Comparison of ENCODE assay signal across 30 mouse cellular contexts in genomic region chr9:52361599-52361998, GRCm38 (mm10).
DNase-seq lines count a peak whose midpoint lies in the region; ATAC-seq and TF ChIP-seq lines count a peak whose summit lies in the region.
"Had no signal": no experiment of that assay in that cellular context is flagged by ENCODE, and none has a peak within 500 bp of the region (broad histone marks: within the 10 kb centered on the region; RNA-seq: fewer than 3 reads in every experiment).

No protein-coding gene starts in this region.

- DNase-seq in CD4-positive, CD25-positive, alpha-beta regulatory T cell, adult 2 months (ENCODE audit: low read depth, low spot score): peak; percentile 18
- DNase-seq in lung, embryonic 14.5 days: no peak
- DNase-seq in lung, postnatal 25 days (ENCODE audit: low spot score): no peak
- DNase-seq in midbrain, embryonic 11.5 days (ENCODE audit: low spot score, missing footprints): no peak
- no peak for DNase-seq in left cerebral cortex, postnatal 25 days (ENCODE audit: low spot score in 2 of 2)
- DNase-seq: adrenal gland, adult 8-10 months; cerebellum, adult 2 months; cerebellum, postnatal 25 days; embryo, embryonic 11 days; gastrocnemius, postnatal 25 days; heart, adult 2 months; heart, postnatal 14 days; kidney, postnatal 4 days; left cerebral cortex, postnatal 4 days; lung, postnatal 10 days; thymus, adult 2 months had no signal

- H3K9me3 ChIP-seq in lung, embryonic 14.5 days (ENCODE audit: low read depth, low read length): no peaks in the 10 kb centered on the region
- no peaks in the 10 kb centered on the region for H3K9me3 ChIP-seq in midbrain, embryonic 11.5 days (ENCODE audit: control insufficient read depth, low read length)
- H3K9me3 ChIP-seq: embryonic facial prominence, embryonic 13.5 days; forebrain, embryonic 12.5 days; heart, embryonic 13.5 days; hindbrain, embryonic 12.5 days; limb, embryonic 15.5 days; liver, embryonic 15.5 days; megakaryocyte, embryonic 14.5 days; neural tube, embryonic 15.5 days had no signal

- H3K36me3 ChIP-seq in lung, embryonic 14.5 days (ENCODE audit: insufficient read depth): no peaks in the 10 kb centered on the region
- no peaks in the 10 kb centered on the region for H3K36me3 ChIP-seq in midbrain, embryonic 11.5 days (ENCODE audit: control insufficient read depth, insufficient read depth, low read length)
- H3K36me3 ChIP-seq: embryonic facial prominence, embryonic 13.5 days; forebrain, embryonic 12.5 days; heart, embryonic 13.5 days; hindbrain, embryonic 12.5 days; limb, embryonic 15.5 days; liver, embryonic 15.5 days; neural tube, embryonic 15.5 days had no signal

- H3K4me1 ChIP-seq in lung, embryonic 14.5 days (ENCODE audit: insufficient read depth): no peaks in the 10 kb centered on the region
- no peaks in the 10 kb centered on the region for H3K4me1 ChIP-seq in midbrain, embryonic 11.5 days (ENCODE audit: control insufficient read depth, insufficient read depth, low read length)
- H3K4me1 ChIP-seq: embryonic facial prominence, embryonic 13.5 days; heart, embryonic 13.5 days; hindbrain, embryonic 12.5 days; limb, embryonic 15.5 days; liver, embryonic 15.5 days had no signal

- no peak overlapping the region for H3K4me3 ChIP-seq in lung, embryonic 14.5 days (ENCODE audit: low read depth, low read length)
- no peak overlapping the region for H3K4me3 ChIP-seq in midbrain, embryonic 11.5 days (ENCODE audit: low read depth, low read length)
- H3K4me3 ChIP-seq: embryonic facial prominence, embryonic 13.5 days; erythroblast, embryonic 14.5 days; forebrain, embryonic 12.5 days; heart, adult 2 months; heart, embryonic 13.5 days; hindbrain, embryonic 12.5 days; left cerebral cortex, adult 2 months; limb, embryonic 15.5 days; liver, embryonic 15.5 days; megakaryocyte, embryonic 14.5 days; neural tube, embryonic 15.5 days had no signal

- WGBS in lung, embryonic 14.5 days: 81% methylated on average over 2 of the region's 2 CpGs
- WGBS in midbrain, embryonic 11.5 days: 85% methylated on average over 2 of the region's 2 CpGs

- peak; percentile 15; the same call in 1 of the 2 replicates for TF ChIP-seq CTCF in lung, embryonic 14.5 days (IDR thresholded peaks at IDR 0.05; ENCODE audit: low read depth)

- no peak for ATAC-seq in CD4-positive, CD25-positive, alpha-beta regulatory T cell, adult 4 months
- ATAC-seq in lung, embryonic 14.5 days (ENCODE audit: insufficient read depth): no peak
- ATAC-seq in granulocyte monocyte progenitor cell, adult 5-6 weeks (replicated peaks; ENCODE audit: poor library complexity, severe bottlenecking): peak; percentile 42; the same call in 1 of the 2 replicates
- ATAC-seq in activated CD4-positive, CD25-positive, alpha-beta regulatory T cell, adult 4 months: no peak
- no peak for ATAC-seq in midbrain, embryonic 11.5 days (ENCODE audit: low FRiP score)
- ATAC-seq: midbrain, embryonic 16.5 days had no signal

- H3K27me3 ChIP-seq in lung, embryonic 14.5 days (ENCODE audit: insufficient read depth, low read length): no peaks in the 10 kb centered on the region
- no peaks in the 10 kb centered on the region for H3K27me3 ChIP-seq in midbrain, embryonic 11.5 days (ENCODE audit: control insufficient read depth, insufficient read depth, low read length)
- H3K27me3 ChIP-seq: embryonic facial prominence, embryonic 13.5 days; forebrain, embryonic 12.5 days; heart, embryonic 13.5 days; hindbrain, embryonic 12.5 days; limb, embryonic 15.5 days; liver, embryonic 15.5 days; megakaryocyte, embryonic 14.5 days; neural tube, embryonic 15.5 days had no signal

- H3K27ac ChIP-seq in lung, embryonic 14.5 days (ENCODE audit: low read depth): no peak overlapping the region
- H3K27ac ChIP-seq in midbrain, embryonic 11.5 days (ENCODE audit: low read depth, low read length): no peak overlapping the region
- H3K27ac ChIP-seq: embryonic facial prominence, embryonic 13.5 days; forebrain, embryonic 12.5 days; heart, adult 2 months; heart, embryonic 13.5 days; hindbrain, embryonic 12.5 days; left cerebral cortex, adult 2 months; limb, embryonic 15.5 days; liver, embryonic 15.5 days; neural tube, embryonic 15.5 days had no signal

- intact Hi-C loops in left cerebral cortex, postnatal 25 days (cut with DNase I): no loop called here

- H3K9ac ChIP-seq in lung, embryonic 14.5 days: no peak overlapping the region
- H3K9ac ChIP-seq in midbrain, embryonic 11.5 days (ENCODE audit: low read length): no peak overlapping the region
- H3K9ac ChIP-seq: embryonic facial prominence, embryonic 13.5 days; forebrain, embryonic 12.5 days; heart, embryonic 13.5 days; hindbrain, embryonic 12.5 days; limb, embryonic 15.5 days; liver, embryonic 15.5 days; neural tube, embryonic 15.5 days had no signal

- H3K4me2 ChIP-seq in lung, embryonic 14.5 days: no peak overlapping the region
- no peak overlapping the region for H3K4me2 ChIP-seq in midbrain, embryonic 11.5 days
- H3K4me2 ChIP-seq: embryonic facial prominence, embryonic 13.5 days; forebrain, embryonic 12.5 days; heart, embryonic 13.5 days; hindbrain, embryonic 12.5 days; limb, embryonic 15.5 days; liver, embryonic 15.5 days; neural tube, embryonic 15.5 days had no signal
